Mouse (Mus musculus): ENCODE data around the gene Grin2c.

Grin2c gene

DNA sequence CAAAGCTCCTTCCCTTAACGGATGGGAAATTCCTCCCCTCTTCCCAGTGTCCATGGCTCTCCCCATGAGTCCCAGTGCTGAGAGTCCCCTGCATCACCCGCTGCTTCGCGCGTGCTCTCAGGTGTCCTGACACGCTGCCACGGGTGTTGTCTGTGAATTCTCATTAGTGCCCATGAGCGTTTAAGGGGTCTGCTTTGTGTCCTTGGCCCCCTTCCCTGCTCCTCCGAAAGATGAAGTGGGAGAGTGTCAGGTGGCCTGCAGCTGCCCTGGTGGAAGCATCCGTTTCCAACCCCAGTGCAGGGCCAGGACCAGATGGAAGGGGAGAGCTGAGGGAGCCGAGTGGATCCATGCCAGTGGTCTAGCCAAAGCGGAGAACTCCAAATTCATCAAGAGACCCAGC lies 58.9 kb downstream of the Grin2c start:
- DNase-seq (ENCODE audit: extremely low spot score, low spot score), result no peak

- no peak for DNase-seq (ENCODE audit: extremely low spot score, low spot score)
These were observed 64.3 kb downstream of the Grin2c start for GRCm38 (mm10) chr11:115202756-115203155.

DNA sequence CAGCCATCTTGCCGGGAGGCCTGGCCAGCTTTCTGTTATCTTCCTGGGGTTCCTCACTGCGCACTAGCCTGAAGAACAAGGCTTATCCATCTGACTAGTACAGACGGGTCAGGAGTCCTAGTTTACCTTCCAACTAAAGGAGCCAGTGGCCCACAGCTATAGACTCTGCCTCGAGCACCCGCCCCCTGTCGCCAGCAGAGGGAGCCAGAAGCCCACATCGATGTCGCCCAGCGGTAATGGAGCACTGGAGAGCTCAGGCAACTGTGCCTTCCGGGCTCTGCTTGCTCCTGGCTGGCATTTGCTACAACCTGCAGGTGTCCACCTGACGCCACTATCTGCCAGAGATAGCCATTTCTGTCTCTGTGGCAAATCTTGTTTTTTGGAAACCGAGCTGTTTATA lies 64.7 kb downstream of the Grin2c start:
- peak; percentile 82 for DNase-seq (ENCODE audit: extremely low spot score, low spot score)

GRCm38 (mm10) chr11:115200520-115200919 lies 66.5 kb downstream of the Grin2c start:
- no peak for DNase-seq (ENCODE audit: extremely low spot score, low spot score)

Data from neural tube, embryonic 10.5 days (tissue).